Mouse (Mus musculus) myocyte (in vitro differentiated cells): ENCODE measurements around the gene Serpina12. TPM values are rescaled to one million over a fixed set of nuclear protein-coding genes. Genes with fewer than 3 reads are reported as not detected.

ENCODE experiments used
- H3K27me3 ChIP-seq: one replicate; pipeline ENCODE4 v1.6.1; 2011; ENCODE audit not compliant: control insufficient read depth, insufficient read depth, insufficient read length
- H3K36me3 ChIP-seq: one replicate; pipeline ENCODE4 v1.6.1; 2011; ENCODE audit not compliant: control insufficient read depth, insufficient read depth
- H3K4me2 ChIP-seq: one replicate; pipeline ENCODE4 v1.6.1; 2011; ENCODE audit warnings: low read depth, control low read depth
- H3K4me3 ChIP-seq: one replicate; pipeline ENCODE4 v1.5.1; 2011; ENCODE audit warnings: mild to moderate bottlenecking, control low read depth, moderate library complexity
- H3K79me2 ChIP-seq: one replicate; pipeline ENCODE4 v1.6.1; 2011; ENCODE audit not compliant: control insufficient read depth, insufficient read depth
- H3ac ChIP-seq: one replicate; pipeline ENCODE4 v1.6.1; 2011; ENCODE audit not compliant: control insufficient read depth, insufficient read length
- CEBPB ChIP-seq: IDR thresholded peaks from 2 replicates; pipeline ENCODE4 v1.6.1; 2011; ENCODE audit warnings: mild to moderate bottlenecking, moderate library complexity; ENCODE audit not compliant: poor library complexity, insufficient read depth, severe bottlenecking
- E2F4 ChIP-seq: IDR thresholded peaks from one replicate; pipeline ENCODE4 v1.6.1; 2011; ENCODE audit warnings: mild to moderate bottlenecking, control low read depth, moderate library complexity; ENCODE audit not compliant: insufficient read depth
- MAX ChIP-seq: IDR thresholded peaks from one replicate; pipeline ENCODE4 v1.6.1; 2011; ENCODE audit warnings: low read depth, mild to moderate bottlenecking, control low read depth
- MYOD1 ChIP-seq, 3 experiments: IDR thresholded peaks; one replicate each; pipeline ENCODE4 v1.6.1; 2011; ENCODE audit warnings: control low read depth in 2 of 3, low read depth in 2 of 3, mild to moderate bottlenecking in 2 of 3, moderate library complexity in 1 of 3; ENCODE audit not compliant: insufficient read length in 2 of 3, control insufficient read depth in 1 of 3
- MYOG ChIP-seq, 3 experiments: IDR thresholded peaks; one replicate each; pipeline ENCODE4 v1.6.1; 2011; ENCODE audit warnings: control low read depth in 2 of 3, low read depth in 2 of 3, mild to moderate bottlenecking in 2 of 3; ENCODE audit not compliant: insufficient read length in 2 of 3, control insufficient read depth in 1 of 3, insufficient read depth in 1 of 3
- POLR2A ChIP-seq: IDR thresholded peaks from one replicate; pipeline ENCODE4 v1.6.1; 2011; ENCODE audit warnings: low read depth, mild to moderate bottlenecking, control low read depth, moderate library complexity; ENCODE audit not compliant: insufficient read length
- POLR2AphosphoS2 ChIP-seq: IDR thresholded peaks from one replicate; pipeline ENCODE4 v1.6.1; 2011; ENCODE audit warnings: low read depth, control low read depth; ENCODE audit not compliant: insufficient read length
- REST ChIP-seq: IDR thresholded peaks from one replicate; pipeline ENCODE4 v1.6.1; 2011; ENCODE audit warnings: mild to moderate bottlenecking, control low read depth, moderate library complexity; ENCODE audit not compliant: insufficient read depth, insufficient read length
- SRF ChIP-seq: IDR thresholded peaks from one replicate; pipeline ENCODE4 v1.6.1; 2011; ENCODE audit warnings: low read depth; ENCODE audit not compliant: control insufficient read depth, insufficient read length
- TCF12 ChIP-seq: IDR thresholded peaks from one replicate; pipeline ENCODE4 v1.6.1; 2011; ENCODE audit warnings: mild to moderate bottlenecking, control low read depth; ENCODE audit not compliant: poor library complexity, insufficient read depth, severe bottlenecking
- TCF3 ChIP-seq: IDR thresholded peaks from one replicate; pipeline ENCODE4 v1.6.1; 2011; ENCODE audit warnings: low read depth, control low read depth; ENCODE audit not compliant: insufficient read length
- USF1 ChIP-seq: IDR thresholded peaks from one replicate; pipeline ENCODE4 v1.6.1; 2011; ENCODE audit warnings: low read depth, mild to moderate bottlenecking, control low read depth, moderate library complexity
- polyA plus RNA-seq: library from polyadenylated mRNA; unstranded; fragments of >200 nt; fragmentation: generic; extraction: Trizol; gene quantifications from one replicate; pipeline ENCODE4 v1.2.1, GENCODE M21; 2012; ENCODE audit warnings: missing spikeins

Gene Serpina12
- polyA plus RNA-seq, 1 experiment = 0.16 TPM

- Histone ChIP-seq H3K4me3 (no peak overlapping the region), H3ac (no peak overlapping the region), H3K36me3 (no peaks in the 10 kb centered on the region), H3K4me2 (peak overlapping the region; percentile 96), H3K27me3 (no peaks in the 10 kb centered on the region), H3K79me2 (no peaks in the 10 kb centered on the region)
- peak; percentile 73 for TF ChIP-seq TCF12
- TF ChIP-seq REST = no peak
- TF ChIP-seq E2F4 = no peak
- no peak for TF ChIP-seq CEBPB
- peak; percentile 21 to 58 (median 21) for TF ChIP-seq MYOD1 (IDR thresholded peaks at IDR 0.05; ENCODE audit: control insufficient read depth in 1 of 3, insufficient read length in 2 of 3, low read depth in 2 of 3)
- no peak for TF ChIP-seq POLR2AphosphoS2
- TF ChIP-seq USF1 = no peak
- TF ChIP-seq MYOG (IDR thresholded peaks at IDR 0.05; ENCODE audit: control insufficient read depth in 1 of 3, insufficient read depth in 1 of 3, insufficient read length in 2 of 3, low read depth in 2 of 3) = peak in 2 of 3 experiments; percentile 49 to 78
- TF ChIP-seq TCF3 = no peak
Measured at GRCm38 (mm10) chr12:104003238-104003612, 41.0 kb downstream of the Serpina12 start.

- Histone ChIP-seq H3K27me3 (no peaks in the 10 kb centered on the region), H3K79me2 (no peaks in the 10 kb centered on the region), H3ac (no peak overlapping the region), H3K4me3 (no peak overlapping the region), H3K4me2 (peak overlapping the region; percentile 96), H3K36me3 (no peaks in the 10 kb centered on the region)
- no peak for TF ChIP-seq USF1
- TF ChIP-seq POLR2AphosphoS2 = no peak
- peak; percentile 34; the same call in 1 of the 2 replicates for TF ChIP-seq CEBPB
Measured at GRCm38 (mm10) chr12:104002569-104003237, 41.5 kb downstream of the Serpina12 start.

DNA sequence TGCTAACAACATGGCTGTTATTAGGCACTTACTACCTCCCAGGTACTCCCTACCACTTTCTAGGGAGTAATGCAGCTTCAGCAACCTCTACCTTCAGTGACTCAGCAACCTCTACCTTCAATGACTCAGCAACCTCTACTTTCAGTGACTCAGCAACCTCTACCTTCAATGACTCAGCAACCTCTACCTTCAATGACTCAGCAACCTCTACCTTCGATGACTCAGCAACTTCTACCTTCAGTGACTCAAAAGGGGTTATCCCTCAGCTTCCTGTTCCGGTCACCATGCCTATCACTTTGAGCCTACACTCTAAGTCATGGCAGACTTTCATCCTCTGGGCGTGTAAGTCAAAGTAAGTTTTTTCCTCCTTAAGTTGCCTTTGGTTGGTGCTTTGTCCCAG is 43.6 kb downstream of the Serpina12 start:
- Histone ChIP-seq H3K4me3 (no peak overlapping the region), H3K36me3 (no peaks in the 10 kb centered on the region), H3K79me2 (no peaks in the 10 kb centered on the region), H3K4me2 (no peak overlapping the region), H3K27me3 (no peaks in the 10 kb centered on the region), H3ac (no peak overlapping the region)
- TF ChIP-seq REST = no peak
- no peak for TF ChIP-seq MAX
- no peak for TF ChIP-seq POLR2AphosphoS2
- no peak for TF ChIP-seq CEBPB
- no peak for TF ChIP-seq MYOG (IDR thresholded peaks at IDR 0.05; ENCODE audit: control insufficient read depth in 1 of 3, insufficient read depth in 1 of 3, insufficient read length in 2 of 3, low read depth in 2 of 3)
- no peak for TF ChIP-seq E2F4
- no peak for TF ChIP-seq POLR2A
- TF ChIP-seq TCF12 = no peak
- TF ChIP-seq USF1 = no peak
- no peak for TF ChIP-seq TCF3
- no peak for TF ChIP-seq MYOD1 (IDR thresholded peaks at IDR 0.05; ENCODE audit: control insufficient read depth in 1 of 3, insufficient read length in 2 of 3, low read depth in 2 of 3)
- no peak for TF ChIP-seq SRF

DNA sequence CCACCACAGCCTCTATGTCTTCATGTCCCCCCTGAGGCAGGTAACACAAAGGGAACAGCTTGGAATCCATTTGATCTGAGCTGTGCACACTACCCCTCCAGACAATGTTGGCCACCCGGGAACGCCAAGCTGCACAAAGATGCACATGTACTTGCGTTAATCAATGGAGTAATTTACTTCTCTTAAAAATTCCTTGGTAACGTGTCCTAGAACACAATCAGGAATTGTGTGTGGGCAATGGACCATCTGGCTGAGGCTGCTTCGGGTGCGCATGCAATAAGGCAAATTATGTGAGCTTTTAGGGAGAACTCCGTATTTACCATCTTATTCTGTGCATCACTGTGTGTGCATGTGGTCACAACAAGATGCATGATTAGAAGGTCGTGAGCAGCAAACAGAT is 44.6 kb downstream of the Serpina12 start:
- no peak overlapping the region for H3K4me3 ChIP-seq
- TF ChIP-seq TCF12 (no peak), E2F4 (no peak), POLR2A (no peak), MYOD1 (IDR thresholded peaks at IDR 0.05; ENCODE audit: control insufficient read depth in 1 of 3, insufficient read length in 2 of 3, low read depth in 2 of 3) (no peak), TCF3 (no peak), CEBPB (no peak), MYOG (IDR thresholded peaks at IDR 0.05; ENCODE audit: control insufficient read depth in 1 of 3, insufficient read depth in 1 of 3, insufficient read length in 2 of 3, low read depth in 2 of 3) (no peak), MAX (no peak), SRF (no peak), REST (no peak), USF1 (no peak), POLR2AphosphoS2 (no peak)
- no peak overlapping the region for H3K4me2 ChIP-seq
- H3K27me3 ChIP-seq = no peaks in the 10 kb centered on the region
- no peaks in the 10 kb centered on the region for H3K36me3 ChIP-seq
- no peak overlapping the region for H3ac ChIP-seq
- H3K79me2 ChIP-seq = no peaks in the 10 kb centered on the region

DNA sequence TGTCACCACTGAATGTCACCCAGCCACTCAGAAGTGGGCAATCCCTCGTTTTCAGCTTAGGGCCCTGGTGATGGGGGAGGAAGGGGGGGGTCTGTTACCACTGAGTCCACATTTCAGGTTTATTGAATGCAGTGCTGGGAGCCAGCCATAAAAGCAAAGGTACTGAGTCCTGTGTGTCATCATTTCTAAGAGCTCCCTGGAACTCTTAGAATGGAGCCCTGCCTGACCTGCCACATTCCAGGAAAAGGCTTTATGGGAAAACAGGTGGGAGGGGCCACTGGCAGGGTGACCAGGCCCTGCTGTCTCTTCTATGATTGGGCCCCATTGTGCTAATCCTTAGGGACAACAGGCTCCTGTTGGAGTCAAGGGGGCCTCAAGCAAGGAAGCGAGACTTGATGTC is 47.7 kb downstream of the Serpina12 start:
- H3ac ChIP-seq = no peak overlapping the region
- TF ChIP-seq POLR2A (no peak), TCF12 (no peak), MYOG (IDR thresholded peaks at IDR 0.05; ENCODE audit: control insufficient read depth in 1 of 3, insufficient read depth in 1 of 3, insufficient read length in 2 of 3, low read depth in 2 of 3) (no peak), SRF (no peak), E2F4 (no peak), TCF3 (no peak), USF1 (no peak), MYOD1 (IDR thresholded peaks at IDR 0.05; ENCODE audit: control insufficient read depth in 1 of 3, insufficient read length in 2 of 3, low read depth in 2 of 3) (no peak)
- no peak overlapping the region for H3K4me3 ChIP-seq
- H3K4me2 ChIP-seq = no peak overlapping the region
- no peaks in the 10 kb centered on the region for H3K27me3 ChIP-seq
- H3K36me3 ChIP-seq = no peaks in the 10 kb centered on the region
- H3K79me2 ChIP-seq = no peaks in the 10 kb centered on the region
